Mouse (Mus musculus): ENCODE data around the gene Hipk4. TPM values are rescaled to one million over a fixed set of nuclear protein-coding genes. Genes with fewer than 3 reads are reported as not detected.
A peak's percentile ranks its signal among the peaks of the same experiment; 100 is the strongest.

Hipk4 gene
- total and polyA plus RNA-seq, 2 experiments: not detected

- peak; percentile 93 for DNase-seq (ENCODE audit: extremely low read depth, low read depth, low spot score)
- peak within 1 kb of the TSS; percentile 64 for H3K4me3 ChIP-seq (ENCODE audit: insufficient read depth, low read depth, low read length)
- peaks cover 4% of the 10 kb centered on the region; the same call in 1 of the 2 replicates for H3K4me1 ChIP-seq (ENCODE audit: control insufficient read depth, insufficient read depth, low read length)
- H3K9ac ChIP-seq (ENCODE audit: low read depth, low read length): peak within 1 kb of the TSS; percentile 71
- H3K36me3 ChIP-seq (ENCODE audit: control insufficient read depth, insufficient read depth, low read length): no peaks in the 10 kb centered on the region
- H3K27me3 ChIP-seq (ENCODE audit: control insufficient read depth, insufficient read depth, low read length): no peaks in the 10 kb centered on the region
- no peak within 1 kb of the TSS for H3K27ac ChIP-seq (replicated peaks; ENCODE audit: insufficient read depth, low read depth, low read length)
- WGBS: under 1% methylated on average over 41 of the region's 41 CpGs
- H3K79me2 ChIP-seq (ENCODE audit: control insufficient read depth, insufficient read depth, low read length): peaks cover 5% of the 10 kb centered on the region; the same call in 1 of the 2 replicates
- TF ChIP-seq CTCF (IDR thresholded peaks at IDR 0.05; ENCODE audit: low read depth, low read length) (no peak), POLR2A (IDR thresholded peaks at IDR 0.05; ENCODE audit: extremely low read depth, insufficient read depth, low read length) (peak; percentile 24; the same call in 1 of the 2 replicates)
Measured at GRCm38 (mm10) chr7:27552931-27553513, 30.0 kb downstream of the Hipk4 start, which contains the start of the genes Pld3 and 2310022A10Rik. TSS of gene Pld3 (minus strand) at chr7:27553218. TSS of gene 2310022A10Rik (plus strand) at chr7:27553233.

GRCm38 (mm10) chr7:27560291-27560887, 37.3 kb downstream of the Hipk4 start:
- 69% methylated on average over 8 of the region's 8 CpGs for WGBS
- Histone ChIP-seq H3K27me3 (ENCODE audit: control insufficient read depth, insufficient read depth, low read length) (no peaks in the 10 kb centered on the region), H3K4me3 (ENCODE audit: insufficient read depth, low read depth, low read length) (no peak overlapping the region), H3K79me2 (ENCODE audit: control insufficient read depth, insufficient read depth, low read length) (no peaks in the 10 kb centered on the region; the same call in 1 of the 2 replicates), H3K27ac (replicated peaks; ENCODE audit: insufficient read depth, low read depth, low read length) (no peak overlapping the region), H3K4me1 (ENCODE audit: control insufficient read depth, insufficient read depth, low read length) (no peaks in the 10 kb centered on the region), H3K36me3 (ENCODE audit: control insufficient read depth, insufficient read depth, low read length) (peaks cover 5% of the 10 kb centered on the region; the same call in 1 of the 2 replicates), H3K9ac (ENCODE audit: low read depth, low read length) (no peak overlapping the region)
- TF ChIP-seq POLR2A (IDR thresholded peaks at IDR 0.05; ENCODE audit: extremely low read depth, insufficient read depth, low read length): no peak
- no peak for TF ChIP-seq CTCF (IDR thresholded peaks at IDR 0.05; ENCODE audit: low read depth, low read length)
- DNase-seq (ENCODE audit: extremely low read depth, low read depth, low spot score): no peak

GRCm38 (mm10) chr7:27560978-27561377, 37.9 kb downstream of the Hipk4 start:
- TF ChIP-seq CTCF (IDR thresholded peaks at IDR 0.05; ENCODE audit: low read depth, low read length) (no peak), POLR2A (IDR thresholded peaks at IDR 0.05; ENCODE audit: extremely low read depth, insufficient read depth, low read length) (no peak)
- Histone ChIP-seq H3K27me3 (ENCODE audit: control insufficient read depth, insufficient read depth, low read length) (no peaks in the 10 kb centered on the region), H3K4me3 (ENCODE audit: insufficient read depth, low read depth, low read length) (no peak overlapping the region), H3K9ac (ENCODE audit: low read depth, low read length) (no peak overlapping the region), H3K27ac (replicated peaks; ENCODE audit: insufficient read depth, low read depth, low read length) (no peak overlapping the region), H3K36me3 (ENCODE audit: control insufficient read depth, insufficient read depth, low read length) (peaks cover 5% of the 10 kb centered on the region; the same call in 1 of the 2 replicates), H3K79me2 (ENCODE audit: control insufficient read depth, insufficient read depth, low read length) (no peaks in the 10 kb centered on the region; the same call in 1 of the 2 replicates), H3K4me1 (ENCODE audit: control insufficient read depth, insufficient read depth, low read length) (no peaks in the 10 kb centered on the region)
- no peak for DNase-seq (ENCODE audit: extremely low read depth, low read depth, low spot score)
- 38% methylated on average over 1 of the region's 1 CpGs for WGBS

GRCm38 (mm10) chr7:27569580-27570224, 46.6 kb downstream of the Hipk4 start:
- H3K4me3 ChIP-seq (ENCODE audit: insufficient read depth, low read depth, low read length): no peak overlapping the region
- H3K4me1 ChIP-seq (ENCODE audit: control insufficient read depth, insufficient read depth, low read length): no peaks in the 10 kb centered on the region
- no peak overlapping the region for H3K9ac ChIP-seq (ENCODE audit: low read depth, low read length)
- WGBS: 86% methylated on average over 5 of the region's 5 CpGs
- TF ChIP-seq POLR2A (IDR thresholded peaks at IDR 0.05; ENCODE audit: extremely low read depth, insufficient read depth, low read length): no peak
- no peak for TF ChIP-seq CTCF (IDR thresholded peaks at IDR 0.05; ENCODE audit: low read depth, low read length)
- DNase-seq (ENCODE audit: extremely low read depth, low read depth, low spot score): no peak
- peaks cover 13% of the 10 kb centered on the region; the same call in 1 of the 2 replicates for H3K36me3 ChIP-seq (ENCODE audit: control insufficient read depth, insufficient read depth, low read length)
- no peaks in the 10 kb centered on the region for H3K27me3 ChIP-seq (ENCODE audit: control insufficient read depth, insufficient read depth, low read length)
- H3K79me2 ChIP-seq (ENCODE audit: control insufficient read depth, insufficient read depth, low read length): no peaks in the 10 kb centered on the region
- H3K27ac ChIP-seq (replicated peaks; ENCODE audit: insufficient read depth, low read depth, low read length): no peak overlapping the region

GRCm38 (mm10) chr7:27572133-27572532, 49.1 kb downstream of the Hipk4 start:
- no peaks in the 10 kb centered on the region for H3K27me3 ChIP-seq (ENCODE audit: control insufficient read depth, insufficient read depth, low read length)
- H3K4me1 ChIP-seq (ENCODE audit: control insufficient read depth, insufficient read depth, low read length): no peaks in the 10 kb centered on the region
- no peak overlapping the region for H3K27ac ChIP-seq (replicated peaks; ENCODE audit: insufficient read depth, low read depth, low read length)
- DNase-seq (ENCODE audit: extremely low read depth, low read depth, low spot score): no peak
- no peaks in the 10 kb centered on the region for H3K79me2 ChIP-seq (ENCODE audit: control insufficient read depth, insufficient read depth, low read length)
- no peak overlapping the region for H3K4me3 ChIP-seq (ENCODE audit: insufficient read depth, low read depth, low read length)
- no peak for TF ChIP-seq CTCF (IDR thresholded peaks at IDR 0.05; ENCODE audit: low read depth, low read length)
- TF ChIP-seq POLR2A (IDR thresholded peaks at IDR 0.05; ENCODE audit: extremely low read depth, insufficient read depth, low read length): no peak
- H3K36me3 ChIP-seq (ENCODE audit: control insufficient read depth, insufficient read depth, low read length): peaks cover 6% of the 10 kb centered on the region; the same call in 1 of the 2 replicates
- 93% methylated on average over 4 of the region's 4 CpGs for WGBS
- H3K9ac ChIP-seq (ENCODE audit: low read depth, low read length): no peak overlapping the region

Data from liver, adult 2 months (tissue).